Mouse (Mus musculus) spleen, adult 2 months (tissue): ENCODE results near the gene N4bp2. TPM values are rescaled to one million over a fixed set of nuclear protein-coding genes. Genes with fewer than 3 reads are reported as not detected.

Experiments
- DNase-seq, 2 experiments: peaks; one replicate each; pipeline versions ENCODE4 v3.0.0 to v3.0.0-alpha.2; 2012 to 2021; ENCODE audit warnings: low spot score in 2 of 2, low read depth in 1 of 2
- H3K27ac ChIP-seq: fragments of 200-500 bp; 2 replicates; pipeline ENCODE4 v1.5.1; 2012; ENCODE audit warnings: low read length, inconsistent platforms; ENCODE audit not compliant: insufficient read depth
- H3K27me3 ChIP-seq: fragments of 200-500 bp; 2 replicates; pipeline ENCODE4 v1.6.1; 2012; ENCODE audit warnings: mild to moderate bottlenecking, moderate library complexity, low read length, inconsistent platforms; ENCODE audit not compliant: control insufficient read depth, insufficient read depth
- H3K36me3 ChIP-seq: fragments of 200-500 bp; 2 replicates; pipeline ENCODE4 v1.6.1; 2012; ENCODE audit warnings: mild to moderate bottlenecking, low read length, inconsistent platforms; ENCODE audit not compliant: control insufficient read depth, insufficient read depth
- H3K4me1 ChIP-seq: fragments of 200-500 bp; 2 replicates; pipeline ENCODE4 v1.6.1; 2011; ENCODE audit warnings: inconsistent platforms; ENCODE audit not compliant: control insufficient read depth, insufficient read depth, insufficient read length
- H3K4me3 ChIP-seq: fragments of 200-500 bp; 2 replicates; pipeline ENCODE4 v1.5.1; 2011; ENCODE audit warnings: mild to moderate bottlenecking, inconsistent platforms; ENCODE audit not compliant: insufficient read depth, insufficient read length; ENCODE audit errors: extremely low read depth
- CTCF ChIP-seq: fragments of 200-500 bp; IDR thresholded peaks from 2 replicates; pipeline ENCODE4 v1.5.1; 2011; ENCODE audit warnings: mild to moderate bottlenecking, inconsistent platforms; ENCODE audit not compliant: insufficient read depth, insufficient read length, insufficient replicate concordance; ENCODE audit errors: extremely low read depth
- POLR2A ChIP-seq: fragments of 200-500 bp; IDR thresholded peaks from 2 replicates; pipeline ENCODE4 v1.6.1; 2011; ENCODE audit warnings: low read depth, low read length, inconsistent platforms
- WGBS: fragments of 180-500 bp; shearing (Covaris S2); methylation state at CpG from one replicate; pipeline ENCODE4 v1.1.7; 2018; 5-methylcytosine and 5-hydroxymethylcytosine counted together
- polyA plus RNA-seq: library from polyadenylated mRNA; depleted of rRNA; stranded (reverse); fragments of >200 nt; gene quantifications from 2 replicates; pipeline ENCODE4 v1.2.3, GENCODE M21; 2012

N4bp2 gene
- polyA plus RNA-seq, 1 experiment, result 7.3 TPM

GRCm38 (mm10) chr5:65731173-65732007, 31.9 kb upstream of the N4bp2 start:
- H3K27ac ChIP-seq, result no peak overlapping the region
- H3K4me1 ChIP-seq, result no peaks in the 10 kb centered on the region
- H3K4me3 ChIP-seq, result no peak overlapping the region
- no peaks in the 10 kb centered on the region for H3K36me3 ChIP-seq
- H3K27me3 ChIP-seq, result no peaks in the 10 kb centered on the region
- DNase-seq, result no peak
- WGBS, result 52% methylated on average over 9 of the region's 9 CpGs
- TF ChIP-seq CTCF (no peak), POLR2A (no peak)

GRCm38 (mm10) chr5:65735601-65736000, 27.7 kb upstream of the N4bp2 start:
- 88% methylated on average over 2 of the region's 2 CpGs for WGBS
- TF ChIP-seq POLR2A, result no peak
- H3K36me3 ChIP-seq, result no peaks in the 10 kb centered on the region
- H3K4me3 ChIP-seq, result no peak overlapping the region
- no peaks in the 10 kb centered on the region for H3K27me3 ChIP-seq
- peaks cover 3% of the 10 kb centered on the region; the same call in 1 of the 2 replicates for H3K4me1 ChIP-seq
- no peak overlapping the region for H3K27ac ChIP-seq
- DNase-seq, result no peak

- TF ChIP-seq CTCF (no peak), POLR2A (no peak)
- WGBS, result 52% methylated on average over 3 of the region's 3 CpGs
These were observed 24.0 kb upstream of the N4bp2 start for GRCm38 (mm10) chr5:65739366-65739765.

GRCm38 (mm10) chr5:65746908-65747307, 16.4 kb upstream of the N4bp2 start:
- Histone ChIP-seq H3K27me3 (no peaks in the 10 kb centered on the region), H3K27ac (no peak overlapping the region), H3K4me1 (peaks cover 4% of the 10 kb centered on the region; the same call in 1 of the 2 replicates), H3K4me3 (no peak overlapping the region), H3K36me3 (no peaks in the 10 kb centered on the region)
- TF ChIP-seq POLR2A, result no peak
- no peak for TF ChIP-seq CTCF
- 84% methylated on average over 5 of the region's 5 CpGs for WGBS
- DNase-seq, result no peak

More at GRCm38 (mm10) chr5:65739366-65739765, 24.0 kb upstream of the N4bp2 start:
- no peak for DNase-seq
- Histone ChIP-seq H3K4me1 (peaks cover 3% of the 10 kb centered on the region; the same call in 1 of the 2 replicates), H3K36me3 (no peaks in the 10 kb centered on the region), H3K27me3 (no peaks in the 10 kb centered on the region), H3K4me3 (no peak overlapping the region), H3K27ac (no peak overlapping the region)

GRCm38 (mm10) chr5:65748386-65748785, 14.9 kb upstream of the N4bp2 start:
- no peaks in the 10 kb centered on the region for H3K36me3 ChIP-seq
- peaks cover 4% of the 10 kb centered on the region; the same call in 1 of the 2 replicates for H3K4me1 ChIP-seq

GRCm38 (mm10) chr5:65748880-65749279, 14.4 kb upstream of the N4bp2 start:
- no peak for TF ChIP-seq POLR2A
- TF ChIP-seq CTCF, result no peak
- H3K4me3 ChIP-seq, result no peak overlapping the region
- no peaks in the 10 kb centered on the region for H3K27me3 ChIP-seq
- DNase-seq, result no peak
- H3K27ac ChIP-seq, result no peak overlapping the region
- H3K4me1 ChIP-seq, result peaks cover 4% of the 10 kb centered on the region; the same call in 1 of the 2 replicates
- no peaks in the 10 kb centered on the region for H3K36me3 ChIP-seq

More at GRCm38 (mm10) chr5:65748386-65748785, 14.9 kb upstream of the N4bp2 start:
- no peaks in the 10 kb centered on the region for H3K27me3 ChIP-seq
- WGBS, result 48% methylated on average over 2 of the region's 2 CpGs
- DNase-seq, result no peak
- H3K27ac ChIP-seq, result no peak overlapping the region
- H3K4me3 ChIP-seq, result no peak overlapping the region
- TF ChIP-seq POLR2A (no peak), CTCF (no peak)

- no peak for TF ChIP-seq POLR2A
- no peak for TF ChIP-seq CTCF
- Histone ChIP-seq H3K4me1 (peaks cover 4% of the 10 kb centered on the region; the same call in 1 of the 2 replicates), H3K4me3 (no peak overlapping the region), H3K36me3 (no peaks in the 10 kb centered on the region), H3K27me3 (no peaks in the 10 kb centered on the region), H3K27ac (no peak overlapping the region)
- DNase-seq, result no peak
- WGBS, result 71% methylated on average over 4 of the region's 4 CpGs
These were observed 11.3 kb upstream of the N4bp2 start for GRCm38 (mm10) chr5:65752021-65752420.
